In the genomic region with DNA sequence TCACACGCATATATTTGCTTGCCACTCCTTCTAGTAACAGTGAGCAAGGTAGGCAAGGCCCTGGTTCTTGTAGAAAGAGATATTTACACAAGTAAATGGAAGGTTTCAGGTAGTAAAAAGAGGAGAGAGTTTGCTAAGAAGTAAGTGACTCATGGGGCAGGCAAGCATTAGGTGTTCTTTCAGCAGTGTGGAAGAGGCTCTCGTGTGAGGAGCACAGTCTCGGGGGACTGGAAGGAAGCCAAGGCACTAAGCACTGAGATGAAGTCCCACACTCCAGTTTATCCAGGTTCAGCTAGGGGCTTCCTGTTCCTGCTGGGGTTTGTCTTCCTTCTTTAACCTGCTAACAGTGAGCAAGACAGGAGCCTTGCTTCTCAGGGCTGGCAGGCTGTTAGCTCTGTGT, we compare ENCODE assay signal across 19 mouse cellular contexts.
A peak's percentile ranks its signal among the peaks of the same experiment; 100 is the strongest.
DNase-seq lines count a peak whose midpoint lies in the region; ATAC-seq and TF ChIP-seq lines count a peak whose summit lies in the region.
"Had no signal": no experiment of that assay in that cellular context is flagged by ENCODE, and none has a peak within 500 bp of the region (broad histone marks: within the 10 kb centered on the region; RNA-seq: fewer than 3 reads in every experiment).

No protein-coding gene starts in this region.

- no peak overlapping the region for H3K27ac ChIP-seq in heart, embryonic 11.5 days (ENCODE audit: low read depth, low read length)
- peak overlapping the region; percentile 33; the same call in 1 of the 2 replicates for H3K27ac ChIP-seq in limb, embryonic 15.5 days
- no peak overlapping the region for H3K27ac ChIP-seq in limb, embryonic 10.5 days
- peak overlapping the region; percentile 43; the same call in 1 of the 2 replicates for H3K27ac ChIP-seq in lung, postnatal 0 days (ENCODE audit: low read length)
- no peak overlapping the region for H3K27ac ChIP-seq in forebrain, embryonic 14.5 days (ENCODE audit: low read depth, low read length)
- H3K27ac ChIP-seq: hindbrain, embryonic 14.5 days; kidney, postnatal 0 days had no signal

- 81% methylated on average over 3 of the region's 3 CpGs for WGBS in heart, embryonic 11.5 days (ENCODE audit: insufficient replicate concordance)
- WGBS in limb, embryonic 15.5 days = 67% methylated on average over 3 of the region's 3 CpGs
- WGBS in limb, embryonic 10.5 days = 84% methylated on average over 3 of the region's 3 CpGs
- WGBS in lung, postnatal 0 days = 45% methylated on average over 3 of the region's 3 CpGs
- 64% methylated on average over 3 of the region's 3 CpGs for WGBS in forebrain, embryonic 14.5 days

- TF ChIP-seq EP300 in lung, postnatal 0 days (IDR thresholded peaks at IDR 0.05) = no peak

- peak; percentile 62 for DNase-seq in heart, adult 11 months
- DNase-seq in limb, embryonic 10.5 days (ENCODE audit: low spot score) = no peak
- peak; percentile 73 for DNase-seq in lung, postnatal 0 days (ENCODE audit: low spot score)
- no peak for DNase-seq in lung, postnatal 36 days
- DNase-seq in forebrain, embryonic 14.5 days (ENCODE audit: low spot score) = no peak
- no peak for DNase-seq in right cerebral cortex, postnatal 36 days (ENCODE audit: low spot score in 2 of 2)
- DNase-seq: adrenal gland, postnatal 14 days; cerebellum, adult 11 months; cerebellum, postnatal 14 days; forebrain, postnatal 0 days; heart, adult 18-20 months; kidney, adult 18-20 months; thymus, postnatal 36 days had no signal

- no peaks in the 10 kb centered on the region for H3K36me3 ChIP-seq in heart, embryonic 11.5 days (ENCODE audit: control insufficient read depth, insufficient read depth, low read length)
- H3K36me3 ChIP-seq in limb, embryonic 15.5 days = no peaks in the 10 kb centered on the region
- H3K36me3 ChIP-seq in limb, embryonic 10.5 days = no peaks in the 10 kb centered on the region
- H3K36me3 ChIP-seq in lung, postnatal 0 days (ENCODE audit: insufficient read depth, low read length) = no peaks in the 10 kb centered on the region
- no peaks in the 10 kb centered on the region for H3K36me3 ChIP-seq in forebrain, embryonic 14.5 days (ENCODE audit: control insufficient read depth, insufficient read depth, low read length)

- no peak overlapping the region for H3K9ac ChIP-seq in heart, embryonic 11.5 days (ENCODE audit: low read depth, low read length)
- H3K9ac ChIP-seq in limb, embryonic 15.5 days = no peak overlapping the region
- no peak overlapping the region for H3K9ac ChIP-seq in lung, postnatal 0 days (replicated peaks; ENCODE audit: low read depth)
- no peak overlapping the region for H3K9ac ChIP-seq in forebrain, embryonic 14.5 days (ENCODE audit: low read length)
- H3K9ac ChIP-seq: forebrain, postnatal 0 days; hindbrain, embryonic 14.5 days had no signal

- no peaks in the 10 kb centered on the region for H3K9me3 ChIP-seq in heart, embryonic 11.5 days (replicated peaks; ENCODE audit: control insufficient read depth, low read length)
- H3K9me3 ChIP-seq in limb, embryonic 15.5 days = no peaks in the 10 kb centered on the region
- H3K9me3 ChIP-seq in limb, embryonic 10.5 days (replicated peaks) = no peaks in the 10 kb centered on the region
- no peaks in the 10 kb centered on the region for H3K9me3 ChIP-seq in lung, postnatal 0 days (ENCODE audit: low read length)
- no peaks in the 10 kb centered on the region for H3K9me3 ChIP-seq in forebrain, embryonic 14.5 days (replicated peaks; ENCODE audit: control insufficient read depth, low read length)

- peaks cover 20% of the 10 kb centered on the region for H3K4me1 ChIP-seq in heart, embryonic 11.5 days (ENCODE audit: control insufficient read depth, insufficient read depth, low read length)
- peaks cover 35% of the 10 kb centered on the region for H3K4me1 ChIP-seq in limb, embryonic 15.5 days
- peaks cover 19% of the 10 kb centered on the region; the same call in 1 of the 2 replicates for H3K4me1 ChIP-seq in limb, embryonic 10.5 days
- H3K4me1 ChIP-seq in lung, postnatal 0 days (ENCODE audit: insufficient read depth, low read depth, low read length) = peaks cover 9% of the 10 kb centered on the region
- H3K4me1 ChIP-seq in forebrain, embryonic 14.5 days (ENCODE audit: control insufficient read depth, insufficient read depth, low read length) = no peaks in the 10 kb centered on the region; the same call in 1 of the 2 replicates

- no peak overlapping the region for H3K4me3 ChIP-seq in heart, embryonic 11.5 days (ENCODE audit: low read depth, low read length)
- H3K4me3 ChIP-seq in limb, embryonic 15.5 days = no peak overlapping the region
- H3K4me3 ChIP-seq in limb, embryonic 10.5 days = no peak overlapping the region
- H3K4me3 ChIP-seq in lung, postnatal 0 days (ENCODE audit: low read depth, low read length) = no peak overlapping the region
- H3K4me3 ChIP-seq in forebrain, embryonic 14.5 days (ENCODE audit: low read depth, low read length) = no peak overlapping the region

- TF ChIP-seq CTCF in lung, postnatal 0 days (IDR thresholded peaks at IDR 0.05) = no peak

- ATAC-seq in heart, embryonic 11.5 days (replicated peaks; ENCODE audit: insufficient number of reproducible peaks, low FRiP score, low TSS enrichment) = no peak
- no peak for ATAC-seq in limb, embryonic 15.5 days (ENCODE audit: insufficient number of reproducible peaks, low FRiP score, low TSS enrichment, low read depth)
- ATAC-seq in lung, postnatal 0 days = peak; percentile 71
- ATAC-seq in forebrain, embryonic 14.5 days = no peak
- ATAC-seq: CD4-positive, CD25-positive, alpha-beta regulatory T cell, adult 4 months; forebrain, postnatal 0 days had no signal

- no peak overlapping the region for H3K4me2 ChIP-seq in heart, embryonic 11.5 days
- H3K4me2 ChIP-seq in limb, embryonic 15.5 days = no peak overlapping the region
- no peak overlapping the region for H3K4me2 ChIP-seq in lung, postnatal 0 days (replicated peaks; ENCODE audit: low read depth, low read length)
- no peak overlapping the region for H3K4me2 ChIP-seq in forebrain, embryonic 14.5 days (ENCODE audit: low read length)
- H3K4me2 ChIP-seq: hindbrain, embryonic 14.5 days; midbrain, embryonic 11.5 days had no signal

- H3K27me3 ChIP-seq in heart, embryonic 11.5 days (ENCODE audit: control insufficient read depth, insufficient read depth, low read length) = no peaks in the 10 kb centered on the region
- H3K27me3 ChIP-seq in limb, embryonic 15.5 days = no peaks in the 10 kb centered on the region
- no peaks in the 10 kb centered on the region for H3K27me3 ChIP-seq in limb, embryonic 10.5 days (ENCODE audit: low read depth, poor library complexity, severe bottlenecking)
- no peaks in the 10 kb centered on the region for H3K27me3 ChIP-seq in lung, postnatal 0 days (replicated peaks; ENCODE audit: insufficient read depth, low read length)
- no peaks in the 10 kb centered on the region for H3K27me3 ChIP-seq in forebrain, embryonic 14.5 days (replicated peaks; ENCODE audit: control insufficient read depth, insufficient read depth, low read length)

Comparison
In these comparisons a context has a peak if more than half of its experiments do, and no peak if none do; other contexts are left out.
1. DNase-seq: peak in heart, adult 11 months (single experiment) and lung, postnatal 0 days (single experiment); none in limb, embryonic 10.5 days (single experiment), lung, postnatal 36 days (single experiment), forebrain, embryonic 14.5 days (single experiment) and right cerebral cortex, postnatal 36 days (0 of 2).
2. H3K27ac ChIP-seq: peak in limb, embryonic 15.5 days (single experiment) and lung, postnatal 0 days (single experiment); none in heart, embryonic 11.5 days (single experiment), limb, embryonic 10.5 days (single experiment) and forebrain, embryonic 14.5 days (single experiment).